Comparison of ENCODE assay signal across 8 mouse cellular contexts in genomic region chr3:32508666-32509324, GRCm38 (mm10). TPM values are rescaled to one million over a fixed set of nuclear protein-coding genes. Genes with fewer than 3 reads are reported as not detected.
DNase-seq lines count a peak whose midpoint lies in the region; ATAC-seq and TF ChIP-seq lines count a peak whose summit lies in the region.

No protein-coding gene starts in this region.

- 2% methylated on average over 17 of the region's 17 CpGs for WGBS in bone marrow, adult 2 months
- 3% methylated on average over 17 of the region's 17 CpGs for WGBS in heart, embryonic 10.5 days
- WGBS in kidney, embryonic 14.5 days = 3% methylated on average over 17 of the region's 17 CpGs
- WGBS in limb, embryonic 14.5 days = 5% methylated on average over 17 of the region's 17 CpGs
- WGBS in midbrain, embryonic 16.5 days = 2% methylated on average over 17 of the region's 17 CpGs

- TF ChIP-seq CTCF in bone marrow, adult 2 months (IDR thresholded peaks at IDR 0.05; ENCODE audit: control insufficient read depth, insufficient read depth, low read length) = peak; percentile 63
- TF ChIP-seq CTCF in embryonic fibroblast, embryonic 13.5 days (IDR thresholded peaks at IDR 0.05; ENCODE audit: borderline replicate concordance, insufficient read depth, low read length) = 0 out of 2 replicates have a peak, but pooled peaks have one; percentile 27

- TF ChIP-seq POLR2A in bone marrow, adult 2 months (IDR thresholded peaks at IDR 0.05; ENCODE audit: borderline replicate concordance, control insufficient read depth, low read depth, low read length) = no peak
- TF ChIP-seq POLR2A in embryonic fibroblast, embryonic 13.5 days (IDR thresholded peaks at IDR 0.05; ENCODE audit: low read depth, low read length) = no peak
- TF ChIP-seq POLR2A in limb, embryonic 14.5 days (IDR thresholded peaks at IDR 0.05; ENCODE audit: borderline replicate concordance, extremely low read depth, insufficient read depth, insufficient read length) = no peak

- no peak overlapping the region for H3K4me3 ChIP-seq in bone marrow, adult 2 months (replicated peaks; ENCODE audit: control insufficient read depth, low read depth, low read length)
- H3K4me3 ChIP-seq in embryonic fibroblast, embryonic 13.5 days (ENCODE audit: insufficient read depth, low read length) = no peak overlapping the region
- H3K4me3 ChIP-seq in heart, embryonic 10.5 days = peak overlapping the region; percentile 89
- peak overlapping the region; percentile 15; the same call in 1 of the 2 replicates for H3K4me3 ChIP-seq in kidney, embryonic 14.5 days (ENCODE audit: low read length)
- H3K4me3 ChIP-seq in limb, embryonic 14.5 days (replicated peaks; ENCODE audit: low read length) = no peak overlapping the region
- peak overlapping the region; percentile 17; the same call in 1 of the 2 replicates for H3K4me3 ChIP-seq in midbrain, embryonic 16.5 days (ENCODE audit: low read depth, low read length)

- peak; percentile 88 for DNase-seq in CD4-positive helper T cell, adult 2 months (ENCODE audit: low read depth, low spot score)
- DNase-seq in heart, embryonic 10.5 days (ENCODE audit: low spot score) = peak; percentile 86
- DNase-seq in limb, embryonic 14.5 days (ENCODE audit: low spot score) = peak; percentile 88
- DNase-seq in spleen, postnatal 14 days (ENCODE audit: low spot score in 2 of 2) = peak; percentile 18 to 52

- H3K27ac ChIP-seq in bone marrow, adult 2 months (ENCODE audit: control insufficient read depth, insufficient read depth, low read depth, low read length, poor library complexity) = no peak overlapping the region
- no peak overlapping the region for H3K27ac ChIP-seq in embryonic fibroblast, embryonic 13.5 days (ENCODE audit: insufficient read depth, low read length)
- H3K27ac ChIP-seq in heart, embryonic 10.5 days = no peak overlapping the region
- no peak overlapping the region for H3K27ac ChIP-seq in kidney, embryonic 14.5 days (ENCODE audit: low read depth, low read length)
- no peak overlapping the region for H3K27ac ChIP-seq in limb, embryonic 14.5 days (replicated peaks; ENCODE audit: low read depth, low read length)
- no peak overlapping the region for H3K27ac ChIP-seq in midbrain, embryonic 16.5 days (ENCODE audit: low read length)

- H3K4me2 ChIP-seq in kidney, embryonic 14.5 days (replicated peaks; ENCODE audit: low read depth, low read length) = peak overlapping the region; percentile 47
- H3K4me2 ChIP-seq in limb, embryonic 14.5 days (replicated peaks; ENCODE audit: low read depth, low read length, severe bottlenecking) = peak overlapping the region; percentile 40
- H3K4me2 ChIP-seq in midbrain, embryonic 16.5 days (ENCODE audit: low read length) = peak overlapping the region; percentile 60

- no peaks in the 10 kb centered on the region for H3K36me3 ChIP-seq in heart, embryonic 10.5 days
- no peaks in the 10 kb centered on the region for H3K36me3 ChIP-seq in kidney, embryonic 14.5 days (ENCODE audit: control insufficient read depth, insufficient read depth, low read length)
- H3K36me3 ChIP-seq in limb, embryonic 14.5 days (ENCODE audit: control insufficient read depth, insufficient read depth, low read length) = no peaks in the 10 kb centered on the region
- no peaks in the 10 kb centered on the region for H3K36me3 ChIP-seq in midbrain, embryonic 16.5 days (ENCODE audit: control insufficient read depth, insufficient read depth, low read length)

- ATAC-seq in kidney, embryonic 14.5 days (ENCODE audit: low FRiP score, low TSS enrichment) = no peak
- no peak; the same call in 1 of the 2 replicates for ATAC-seq in limb, embryonic 14.5 days (ENCODE audit: low FRiP score, low read depth)
- ATAC-seq in midbrain, embryonic 16.5 days = peak; percentile 41

- no peaks in the 10 kb centered on the region for H3K27me3 ChIP-seq in heart, embryonic 10.5 days (ENCODE audit: insufficient read depth, poor library complexity, severe bottlenecking)
- no peaks in the 10 kb centered on the region for H3K27me3 ChIP-seq in kidney, embryonic 14.5 days (ENCODE audit: control insufficient read depth, insufficient read depth, low read length)
- no peaks in the 10 kb centered on the region for H3K27me3 ChIP-seq in limb, embryonic 14.5 days (ENCODE audit: control insufficient read depth, insufficient read depth, low read length)
- H3K27me3 ChIP-seq in midbrain, embryonic 16.5 days (ENCODE audit: control insufficient read depth, insufficient read depth, low read depth, low read length) = no peaks in the 10 kb centered on the region

- peaks cover 2% of the 10 kb centered on the region; the same call in 1 of the 2 replicates for H3K4me1 ChIP-seq in bone marrow, adult 2 months (ENCODE audit: control insufficient read depth, insufficient read depth, low read length)
- peaks cover 2% of the 10 kb centered on the region; the same call in 1 of the 2 replicates for H3K4me1 ChIP-seq in embryonic fibroblast, embryonic 13.5 days (ENCODE audit: control insufficient read depth, insufficient read depth, low read length)
- peaks cover 16% of the 10 kb centered on the region; the same call in 1 of the 2 replicates for H3K4me1 ChIP-seq in heart, embryonic 10.5 days
- H3K4me1 ChIP-seq in kidney, embryonic 14.5 days (ENCODE audit: control insufficient read depth, insufficient read depth, low read length) = no peaks in the 10 kb centered on the region
- H3K4me1 ChIP-seq in limb, embryonic 14.5 days (ENCODE audit: control insufficient read depth, insufficient read depth, low read length) = peaks cover 6% of the 10 kb centered on the region; the same call in 1 of the 2 replicates
- peaks cover 25% of the 10 kb centered on the region for H3K4me1 ChIP-seq in midbrain, embryonic 16.5 days (ENCODE audit: control insufficient read depth, insufficient read depth, low read length)

- no peaks in the 10 kb centered on the region for H3K9me3 ChIP-seq in heart, embryonic 10.5 days
- H3K9me3 ChIP-seq in kidney, embryonic 14.5 days (ENCODE audit: control insufficient read depth, low read length) = no peaks in the 10 kb centered on the region
- no peaks in the 10 kb centered on the region for H3K9me3 ChIP-seq in limb, embryonic 14.5 days (ENCODE audit: control insufficient read depth, low read length)
- no peaks in the 10 kb centered on the region for H3K9me3 ChIP-seq in midbrain, embryonic 16.5 days (replicated peaks; ENCODE audit: control insufficient read depth, low read length, poor library complexity, severe bottlenecking)

- no peak overlapping the region for H3K9ac ChIP-seq in kidney, embryonic 14.5 days (ENCODE audit: low read depth, low read length)
- no peak overlapping the region for H3K9ac ChIP-seq in limb, embryonic 14.5 days (ENCODE audit: low read depth, low read length, severe bottlenecking)
- peak overlapping the region; percentile 45 for H3K9ac ChIP-seq in midbrain, embryonic 16.5 days (ENCODE audit: low read depth, low read length)

RNA-seq across cellular contexts. Expression of gene Zfp639, which starts 1.3 kb away (rescaled TPM):
- 19.6 and 25.6 TPM in 2 replicates for polyA plus RNA-seq in bone marrow, adult 2 months (2011; ENCODE audit: insufficient read depth, insufficient read length, low replicate concordance, missing spikeins)
- polyA plus RNA-seq in embryonic fibroblast, embryonic 13.5 days (2011; ENCODE audit: insufficient read length, low read depth, missing spikeins) = 60.1 and 62.1 TPM in 2 replicates
- polyA plus RNA-seq in heart, embryonic 10.5 days (2016; fragmentation: Nextera tagmentation; extraction: Ambion mirVana) = 31.4 and 40.2 TPM in 2 replicates
- 44.4 and 44.5 TPM in 2 replicates for polyA plus RNA-seq in kidney, embryonic 14.5 days (2014; fragmentation: Nextera tagmentation; extraction: Ambion mirVana)
- polyA plus RNA-seq in limb, embryonic 14.5 days (2012; rRNA removed) = 61.5 and 66.4 TPM in 2 replicates
- polyA plus RNA-seq in limb, embryonic 14.5 days (2014; fragmentation: Nextera tagmentation; extraction: Ambion mirVana) = 47.4 and 48.1 TPM in 2 replicates
- polyA plus RNA-seq in midbrain, embryonic 16.5 days (2015; fragmentation: Nextera tagmentation; extraction: Ambion mirVana) = 36.6 and 41.7 TPM in 2 replicates

RNA-seq across cellular contexts. Expression of gene Kcnmb3, which starts 16.8 kb away (rescaled TPM):
- not detected in 2 replicates for polyA plus RNA-seq in bone marrow, adult 2 months (2011; ENCODE audit: insufficient read depth, insufficient read length, low replicate concordance, missing spikeins)
- polyA plus RNA-seq in embryonic fibroblast, embryonic 13.5 days (2011; ENCODE audit: insufficient read length, low read depth, missing spikeins) = not detected in 2 replicates
- not detected in 2 replicates for polyA plus RNA-seq in heart, embryonic 10.5 days (2016; fragmentation: Nextera tagmentation; extraction: Ambion mirVana)
- not detected in 2 replicates for polyA plus RNA-seq in kidney, embryonic 14.5 days (2014; fragmentation: Nextera tagmentation; extraction: Ambion mirVana)
- not detected in 2 replicates for polyA plus RNA-seq in limb, embryonic 14.5 days (2012; rRNA removed)
- polyA plus RNA-seq in limb, embryonic 14.5 days (2014; fragmentation: Nextera tagmentation; extraction: Ambion mirVana) = not detected in 2 replicates
- polyA plus RNA-seq in midbrain, embryonic 16.5 days (2015; fragmentation: Nextera tagmentation; extraction: Ambion mirVana) = 0.10 and 0.16 TPM in 2 replicates

RNA-seq across cellular contexts. Expression of gene Mfn1, which starts 20.5 kb away (rescaled TPM):
- 20.9 and 23.4 TPM in 2 replicates for polyA plus RNA-seq in bone marrow, adult 2 months (2011; ENCODE audit: insufficient read depth, insufficient read length, low replicate concordance, missing spikeins)
- polyA plus RNA-seq in embryonic fibroblast, embryonic 13.5 days (2011; ENCODE audit: insufficient read length, low read depth, missing spikeins) = 52.0 and 55.1 TPM in 2 replicates
- polyA plus RNA-seq in heart, embryonic 10.5 days (2016; fragmentation: Nextera tagmentation; extraction: Ambion mirVana) = 45.6 and 65.3 TPM in 2 replicates
- polyA plus RNA-seq in kidney, embryonic 14.5 days (2014; fragmentation: Nextera tagmentation; extraction: Ambion mirVana) = 17.8 and 29.6 TPM in 2 replicates
- polyA plus RNA-seq in limb, embryonic 14.5 days (2012; rRNA removed) = 20.7 and 31.5 TPM in 2 replicates
- polyA plus RNA-seq in limb, embryonic 14.5 days (2014; fragmentation: Nextera tagmentation; extraction: Ambion mirVana) = 22.9 and 28.7 TPM in 2 replicates
- polyA plus RNA-seq in midbrain, embryonic 16.5 days (2015; fragmentation: Nextera tagmentation; extraction: Ambion mirVana) = 41.7 and 43.5 TPM in 2 replicates

Comparison
In these comparisons a context has a peak if more than half of its experiments do, and no peak if none do; other contexts are left out.
1. DNase-seq: peak in every context shown above with its lines; median percentile 88 in CD4-positive helper T cell, adult 2 months; 88 in limb, embryonic 14.5 days; 86 in heart, embryonic 10.5 days; 35 in spleen, postnatal 14 days.
2. H3K4me3 ChIP-seq: peak in heart, embryonic 10.5 days (single experiment), kidney, embryonic 14.5 days (single experiment) and midbrain, embryonic 16.5 days (single experiment); none in bone marrow, adult 2 months (single experiment), embryonic fibroblast, embryonic 13.5 days (single experiment) and limb, embryonic 14.5 days (single experiment).
3. Peak in every context shown above with its lines, with median percentiles within 50 percentile points of each other: H3K4me2 ChIP-seq.